Mouse (Mus musculus) NIH3T3 (cell line): ENCODE measurements around the gene Dhh.

Experiments
- DNase-seq: peaks from one replicate; pipeline ENCODE4 v3.0.0-alpha.2; 2012; ENCODE audit warnings: low read depth

Gene Dhh

GRCm38 (mm10) chr15:98916016-98916415 lies 17.7 kb upstream of the Dhh start:
- no peak for DNase-seq

- no peak for DNase-seq
Observed at GRCm38 (mm10) chr15:98914903-98915302, 16.6 kb upstream of the Dhh start.

- peak; percentile 62 for DNase-seq
Observed at GRCm38 (mm10) chr15:98904692-98905091, 6.4 kb upstream of the Dhh start.

GRCm38 (mm10) chr15:98902600-98902999 lies 4.3 kb upstream of the Dhh start:
- DNase-seq = no peak

- DNase-seq = no peak
Observed at GRCm38 (mm10) chr15:98901530-98901929, 3.2 kb upstream of the Dhh start.

GRCm38 (mm10) chr15:98897495-98897894 lies 845 bp downstream of the Dhh start:
- DNase-seq = no peak

- DNase-seq = peak; percentile 54
Observed at GRCm38 (mm10) chr15:98895635-98896589, 2.4 kb downstream of the Dhh start.

GRCm38 (mm10) chr15:98894746-98895634 lies 3.4 kb downstream of the Dhh start:
- DNase-seq = no peak

GRCm38 (mm10) chr15:98893940-98894745 lies 4.2 kb downstream of the Dhh start, which contains the start of gene Rhebl1:
TSS of gene Rhebl1 (minus strand) at chr15:98894540.
- DNase-seq = no peak

GRCm38 (mm10) chr15:98893036-98893435 lies 5.3 kb downstream of the Dhh start:
- DNase-seq = no peak

- peak; percentile 86 for DNase-seq
Observed at GRCm38 (mm10) chr15:98891907-98892606, 6.3 kb downstream of the Dhh start.

- no peak for DNase-seq
Observed at GRCm38 (mm10) chr15:98891198-98891742, 7.1 kb downstream of the Dhh start.

GRCm38 (mm10) chr15:98887526-98887925 lies 10.8 kb downstream of the Dhh start:
- no peak for DNase-seq

GRCm38 (mm10) chr15:98886667-98887387 lies 11.5 kb downstream of the Dhh start:
- no peak for DNase-seq

GRCm38 (mm10) chr15:98884106-98884505 lies 14.2 kb downstream of the Dhh start:
- DNase-seq = no peak

GRCm38 (mm10) chr15:98883661-98884060 lies 14.7 kb downstream of the Dhh start:
- DNase-seq = no peak

GRCm38 (mm10) chr15:98881656-98882008 lies 16.7 kb downstream of the Dhh start:
- no peak for DNase-seq

GRCm38 (mm10) chr15:98880978-98881655 lies 17.2 kb downstream of the Dhh start:
- DNase-seq = peak; percentile 96

- DNase-seq = peak; percentile 89
Observed at GRCm38 (mm10) chr15:98877331-98877730, 21.0 kb downstream of the Dhh start.
